Mouse (Mus musculus) kidney, adult 2 months (tissue): ENCODE measurements around the gene Ermp1.

ENCODE experiments used
- CTCF ChIP-seq: fragments of 200-500 bp; conservative IDR thresholded peaks from 2 replicates; pipeline ENCODE4 v1.5.1; 2011; ENCODE audit warnings: low read depth, mild to moderate bottlenecking, control low read depth, low read length, moderate library complexity, mixed read lengths; ENCODE audit not compliant: insufficient read depth, insufficient read length
- POLR2A ChIP-seq: fragments of 200-500 bp; IDR thresholded peaks from one replicate; pipeline ENCODE4 v1.6.1; 2011; ENCODE audit warnings: low read depth, low read length, control low read depth

GRCm38 (mm10) chr19:29666965-29667594, 18.9 kb upstream of the Ermp1 start:
- TF ChIP-seq POLR2A (no peak), CTCF (no peak)
